Mouse (Mus musculus): ENCODE results near the gene Defa25. TPM values are rescaled to one million over a fixed set of nuclear protein-coding genes. Genes with fewer than 3 reads are reported as not detected.

The Defa25 gene
- polyA plus RNA-seq (2021; fragmentation: Nextera tagmentation), result not detected in 2 replicates
- long read RNA-seq, experiment 1, result 0 reads
- long read RNA-seq, experiment 2, result 0 reads

GRCm38 (mm10) chr8:21084142-21084541, at the start of gene Defa25:
Gene Defa25 (plus strand): TSS chr8:21084442.

GRCm38 (mm10) chr8:21054747-21055146, 29.5 kb upstream of the Defa25 start, which contains the start of gene Defa23:
Gene Defa23 (plus strand): TSS chr8:21055047.

GRCm38 (mm10) chr8:21064738-21065137, 19.5 kb upstream of the Defa25 start, which contains the start of gene Defa35:
Gene Defa35 (plus strand): TSS chr8:21065038.

GRCm38 (mm10) chr8:21095950-21096349, 11.7 kb downstream of the Defa25 start, which contains the start of gene Gm14851:
Gene Gm14851 (minus strand): TSS chr8:21096050.

GRCm38 (mm10) chr8:21134342-21134741, 50.1 kb downstream of the Defa25 start, which contains the start of gene Defa30:
Gene Defa30 (plus strand): TSS chr8:21134642.

Other genes with a start within 250 kb of the Defa25 start
- not detected in 2 replicates for gene Defb33, start 191.8 kb upstream of the Defa25 start, polyA plus RNA-seq (2021; fragmentation: Nextera tagmentation)
- not detected in 2 replicates for gene Gm15056, start 181.8 kb upstream of the Defa25 start, polyA plus RNA-seq (2021; fragmentation: Nextera tagmentation)
- not detected in 2 replicates for gene Gm6040, start 162.4 kb upstream of the Defa25 start, polyA plus RNA-seq (2021; fragmentation: Nextera tagmentation)
- gene AY761185, start 139.7 kb upstream of the Defa25 start, polyA plus RNA-seq (2021; fragmentation: Nextera tagmentation), result not detected in 2 replicates
- gene Defa21, start 58.9 kb upstream of the Defa25 start, polyA plus RNA-seq (2021; fragmentation: Nextera tagmentation), result not detected in 2 replicates
- gene Defa23, start 29.4 kb upstream of the Defa25 start, polyA plus RNA-seq (2021; fragmentation: Nextera tagmentation), result not detected in 2 replicates
- not detected in 2 replicates for gene Defa35, start 19.4 kb upstream of the Defa25 start, polyA plus RNA-seq (2021; fragmentation: Nextera tagmentation)
- gene Gm14851, start 11.6 kb downstream of the Defa25 start, polyA plus RNA-seq (2021; fragmentation: Nextera tagmentation), result not detected in 2 replicates
- gene Defa30, start 50.2 kb downstream of the Defa25 start, polyA plus RNA-seq (2021; fragmentation: Nextera tagmentation), result not detected in 2 replicates
- not detected in 2 replicates for gene Defa22, start 77.8 kb downstream of the Defa25 start, polyA plus RNA-seq (2021; fragmentation: Nextera tagmentation)
- gene Defa31, start 107.2 kb downstream of the Defa25 start, polyA plus RNA-seq (2021; fragmentation: Nextera tagmentation), result not detected in 2 replicates
- gene Gm15293, start 117.1 kb downstream of the Defa25 start, polyA plus RNA-seq (2021; fragmentation: Nextera tagmentation), result not detected in 2 replicates
- gene Gm15292, start 165.3 kb downstream of the Defa25 start, polyA plus RNA-seq (2021; fragmentation: Nextera tagmentation), result not detected in 2 replicates
- gene Defa27, start 231.1 kb downstream of the Defa25 start, polyA plus RNA-seq (2021; fragmentation: Nextera tagmentation), result not detected in 2 replicates
- not detected in 2 replicates for gene Defa29, start 242.6 kb downstream of the Defa25 start, polyA plus RNA-seq (2021; fragmentation: Nextera tagmentation)